Mouse (Mus musculus): ENCODE results near the gene Sqor.

The Sqor gene

DNA sequence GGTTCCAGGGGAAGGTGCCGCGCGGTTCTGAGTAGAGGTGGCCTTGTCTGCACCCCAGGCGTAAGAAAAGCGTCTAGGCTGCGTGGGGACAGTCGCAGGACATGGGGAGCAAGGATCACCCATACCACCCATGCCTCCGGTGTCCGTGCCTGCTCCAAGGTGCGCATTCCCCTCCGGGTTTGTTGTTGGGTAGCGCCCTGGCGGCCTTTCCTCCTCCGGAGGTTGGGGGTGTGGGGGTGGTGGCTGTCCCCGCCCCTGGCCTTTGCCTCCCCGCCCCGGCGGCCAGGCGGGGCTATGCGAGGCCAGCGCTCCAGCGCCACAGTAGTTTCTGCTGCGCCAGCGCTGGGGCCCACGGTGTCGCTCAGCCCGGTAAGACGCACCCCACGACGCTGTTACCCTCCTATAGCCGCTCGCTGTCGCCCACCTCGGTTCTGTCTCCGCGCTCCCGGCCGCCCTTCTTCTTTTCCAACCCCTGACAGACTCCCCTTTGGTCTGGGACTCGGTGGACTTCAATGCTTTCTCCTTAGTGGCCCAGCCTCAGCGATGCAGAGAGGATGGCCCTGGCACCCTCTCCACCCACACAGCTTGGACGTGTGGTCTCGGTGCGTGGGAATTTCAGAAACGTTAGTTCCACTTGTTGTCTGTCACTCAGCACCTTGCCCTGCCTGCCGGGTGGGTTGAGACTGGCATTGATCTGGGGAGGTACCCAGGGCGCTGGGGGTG, at the start of gene Sqor:
TSS of gene Sqor (plus strand) at position 167 of the 723 bp plus-strand sequence.
- DNase-seq (ENCODE audit: low read depth): peak; percentile 71

GRCm38 (mm10) chr2:122716301-122716842, 48.7 kb upstream of the Sqor start:
- DNase-seq (ENCODE audit: low read depth): no peak

- no peak for DNase-seq (ENCODE audit: low read depth)
These were observed 45.8 kb upstream of the Sqor start for GRCm38 (mm10) chr2:122719232-122719631.

DNA sequence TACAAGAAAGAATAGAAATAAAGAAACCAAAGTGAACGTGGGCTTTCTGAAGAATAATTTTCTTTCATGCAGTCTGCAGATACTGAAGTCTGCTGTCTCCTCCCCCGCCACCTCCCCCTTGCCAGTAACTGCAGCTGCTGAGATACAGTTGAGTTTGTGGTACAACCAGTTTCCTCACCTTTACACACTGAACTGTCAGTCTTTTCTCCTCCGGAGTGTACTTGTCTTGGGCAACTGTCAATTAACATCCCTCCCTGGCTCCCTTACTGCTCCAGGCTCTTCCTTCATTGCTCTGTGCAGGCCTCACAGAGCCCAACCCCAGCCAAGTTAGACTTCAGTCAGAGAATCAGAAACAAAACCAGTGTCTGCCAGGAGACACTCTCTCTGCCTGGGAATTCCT, 44.5 kb upstream of the Sqor start:
- DNase-seq (ENCODE audit: low read depth): no peak

GRCm38 (mm10) chr2:122725604-122726003, 39.4 kb upstream of the Sqor start:
- peak; percentile 77 for DNase-seq (ENCODE audit: low read depth)

DNA sequence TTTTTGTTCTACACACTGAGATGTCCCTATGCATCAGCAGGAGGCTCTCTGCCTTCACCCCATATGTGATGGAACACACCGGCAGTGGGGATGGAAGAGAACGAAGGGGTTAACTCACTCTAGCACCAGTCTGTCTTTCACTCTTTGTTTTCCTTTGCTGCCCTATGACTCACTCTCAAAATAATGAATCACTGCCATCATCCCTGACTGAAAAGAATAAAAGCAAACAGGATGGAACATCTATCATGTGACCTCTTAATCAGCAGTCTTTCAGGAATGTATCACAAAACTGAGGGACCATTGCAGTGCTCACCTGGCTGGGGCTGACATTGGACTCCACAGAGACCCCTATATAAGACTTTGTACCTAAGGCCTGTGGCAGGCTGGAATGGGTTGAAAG, 33.6 kb upstream of the Sqor start:
- DNase-seq (ENCODE audit: low read depth): no peak

DNA sequence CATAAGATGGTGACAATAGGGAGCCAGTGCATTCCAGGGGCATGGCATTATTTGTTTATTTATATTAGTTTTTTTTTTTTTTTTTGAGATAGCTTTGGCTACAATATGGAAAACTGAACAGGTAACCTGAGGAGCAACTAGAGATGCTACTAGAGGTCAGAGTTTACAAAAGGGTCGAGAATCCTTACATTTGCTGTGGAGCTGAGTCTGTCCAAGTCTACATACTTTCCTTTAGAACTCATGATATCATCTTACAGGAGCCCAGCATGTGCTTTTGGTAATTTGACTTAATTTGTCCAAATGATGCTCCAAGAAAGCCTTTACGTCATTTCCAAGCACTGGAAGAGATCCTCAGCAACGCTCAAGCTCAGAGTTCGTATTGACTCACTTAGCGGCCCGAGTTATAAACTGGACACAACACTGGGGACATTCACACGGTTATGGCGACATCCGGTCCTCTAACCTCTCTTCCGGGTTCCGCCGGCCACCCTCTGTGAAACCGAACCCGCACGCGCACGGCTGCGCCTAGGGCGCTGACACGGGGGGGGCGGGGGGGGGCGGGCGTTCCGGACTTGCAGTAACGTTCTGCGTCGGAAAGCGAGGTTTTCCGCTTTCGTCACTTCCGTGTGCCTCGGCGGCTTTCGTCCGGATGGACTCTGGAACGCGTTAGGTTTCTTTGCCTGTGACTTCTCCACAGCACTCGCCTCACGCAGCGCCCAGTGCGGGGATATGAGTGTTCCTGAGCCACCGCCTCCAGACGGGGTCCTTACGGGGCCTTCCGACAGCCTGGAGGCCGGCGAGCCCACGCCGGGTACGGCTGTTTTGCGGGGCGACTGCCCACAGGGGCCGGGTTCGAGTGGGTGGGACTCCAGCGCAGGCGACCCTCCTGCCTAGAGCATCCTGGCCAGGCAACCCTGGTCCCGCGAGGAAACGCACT, 26.9 kb upstream of the Sqor start, which contains the start of gene Bloc1s6:
TSS of gene Bloc1s6 (plus strand) at position 610 of the 937 bp plus-strand sequence.
- peak; percentile 97 for DNase-seq (ENCODE audit: low read depth)

GRCm38 (mm10) chr2:122739023-122739422, 26.0 kb upstream of the Sqor start:
- no peak for DNase-seq (ENCODE audit: low read depth)

- no peak for DNase-seq (ENCODE audit: low read depth)
These were observed 18.6 kb upstream of the Sqor start for GRCm38 (mm10) chr2:122746461-122746860.

DNA sequence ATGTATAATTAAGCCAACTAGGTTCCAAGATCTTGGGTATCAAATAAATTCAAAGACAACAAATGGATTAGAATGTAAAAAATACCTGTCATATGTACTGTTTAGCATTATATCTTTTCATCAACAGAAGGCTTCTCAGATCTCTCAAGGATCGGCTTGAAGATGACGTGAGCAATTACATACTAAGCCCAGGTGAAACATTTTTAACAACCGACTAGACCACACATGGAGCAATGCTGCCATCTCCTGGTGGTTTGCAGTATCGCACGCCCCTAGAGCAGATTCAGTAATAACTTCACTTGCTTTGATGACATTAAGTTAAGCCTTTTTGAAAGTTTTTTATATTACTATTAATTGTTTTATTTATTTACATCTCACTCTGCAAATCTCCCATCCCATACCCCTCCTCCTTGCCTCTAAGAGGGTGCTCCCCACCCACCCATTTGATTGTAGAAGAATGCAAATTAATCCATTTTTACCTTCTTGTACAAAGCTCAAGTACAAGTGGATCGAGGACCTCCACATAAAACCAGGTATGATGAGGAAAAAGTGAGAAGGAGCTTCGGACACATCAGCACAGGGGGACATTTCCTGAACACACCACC, 11.2 kb upstream of the Sqor start:
- DNase-seq (ENCODE audit: low read depth): peak; percentile 89

DNA sequence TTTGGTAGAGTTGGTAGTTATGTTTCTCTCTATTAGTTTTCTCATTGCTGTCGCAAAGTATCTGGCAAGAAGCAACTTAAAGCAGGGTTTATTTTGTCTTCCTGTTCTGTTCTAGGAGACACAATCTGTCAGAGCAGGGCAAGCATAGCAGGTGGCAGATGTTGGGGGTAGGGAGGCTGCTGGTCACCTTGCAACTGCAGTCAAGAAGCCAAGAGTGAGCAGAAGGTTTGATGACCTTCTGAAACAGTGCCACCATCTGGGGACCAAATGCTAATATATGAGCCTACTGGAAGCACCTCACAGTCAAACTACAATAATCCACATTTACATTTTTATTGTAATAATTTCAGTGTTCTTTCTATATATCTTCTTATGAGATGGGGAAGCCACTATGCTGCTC, 5.2 kb upstream of the Sqor start:
- DNase-seq (ENCODE audit: low read depth): no peak

- DNase-seq (ENCODE audit: low read depth): no peak
These were observed 2.0 kb upstream of the Sqor start for GRCm38 (mm10) chr2:122762991-122763390.

DNA sequence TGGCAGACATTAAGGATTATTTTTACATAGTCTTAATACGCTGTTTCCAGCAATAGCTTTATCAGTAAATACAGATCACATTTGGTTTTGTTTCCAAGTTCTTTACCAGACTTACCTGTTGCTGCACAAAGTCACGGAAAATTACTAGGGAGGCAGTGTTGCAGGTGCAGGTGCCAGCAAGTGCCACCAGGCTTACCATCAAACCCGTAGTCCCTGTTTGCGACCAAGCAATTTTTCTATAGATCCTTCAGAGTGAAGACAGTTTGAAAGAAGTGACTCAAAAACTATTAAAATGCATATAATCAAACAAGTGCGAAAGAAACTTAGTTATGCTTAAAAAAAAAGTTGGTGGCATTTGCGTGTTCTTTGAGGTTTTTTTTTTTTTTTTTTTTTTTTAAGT, 511 bp upstream of the Sqor start:
- peak; percentile 36 for DNase-seq (ENCODE audit: low read depth)

DNA sequence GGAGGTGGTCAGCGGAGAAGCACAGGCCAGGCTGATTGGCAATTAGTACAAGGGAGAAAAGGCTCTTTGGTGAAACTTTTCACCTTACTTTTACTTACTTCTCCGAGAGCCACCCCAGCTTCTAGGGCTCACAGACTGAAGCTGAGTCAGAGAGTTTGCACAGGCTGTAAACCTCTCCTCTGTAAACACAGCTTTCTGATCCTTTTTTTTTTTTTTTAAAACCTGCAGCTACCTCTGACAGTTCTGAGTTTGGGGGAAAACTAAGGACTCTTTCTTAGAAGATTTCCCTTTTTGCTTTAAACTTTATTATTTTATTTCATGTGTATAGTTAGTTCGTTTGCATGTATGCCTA, 733 bp downstream of the Sqor start:
- no peak for DNase-seq (ENCODE audit: low read depth)

DNA sequence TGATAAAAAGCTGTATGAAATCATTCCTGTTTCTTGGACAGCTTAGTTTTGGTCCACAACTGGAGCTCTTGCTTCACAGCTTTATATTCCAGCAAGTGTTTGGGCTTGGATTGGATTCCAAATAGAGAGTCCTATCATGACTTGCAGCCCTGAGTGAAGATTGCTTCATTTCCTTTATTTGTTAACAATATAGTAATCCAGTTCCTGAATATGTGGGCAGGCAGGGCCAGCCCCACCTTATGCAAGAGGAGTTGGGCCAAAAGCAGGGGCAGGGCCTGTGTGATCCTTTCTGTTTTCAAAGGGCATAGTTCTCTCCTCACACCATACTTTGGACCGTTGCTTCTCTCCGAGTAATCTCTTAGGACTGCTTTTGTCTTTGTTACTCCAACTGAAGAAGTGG, 6.0 kb downstream of the Sqor start:
- DNase-seq (ENCODE audit: low read depth): no peak

GRCm38 (mm10) chr2:122772899-122773298, 7.9 kb downstream of the Sqor start:
- DNase-seq (ENCODE audit: low read depth): no peak

DNA sequence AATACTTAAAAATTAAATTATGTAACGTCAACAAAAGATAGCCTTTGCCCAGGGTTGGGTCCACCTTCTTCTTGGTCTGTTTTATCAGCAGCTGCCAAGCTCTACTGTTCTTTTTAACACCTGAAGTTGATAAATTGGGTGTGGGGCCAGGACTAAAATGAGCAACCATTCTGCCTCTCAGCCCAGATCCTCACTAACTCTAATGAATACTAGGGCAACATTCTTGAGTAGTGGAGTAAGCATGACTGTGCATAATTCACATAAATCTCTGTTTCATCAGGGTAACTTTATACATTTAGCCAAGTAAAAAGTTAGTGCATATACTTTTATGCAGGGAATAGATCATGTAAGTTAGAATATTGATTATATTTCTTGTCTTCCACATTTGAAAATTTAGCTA, 10.5 kb downstream of the Sqor start:
- DNase-seq (ENCODE audit: low read depth): no peak

DNA sequence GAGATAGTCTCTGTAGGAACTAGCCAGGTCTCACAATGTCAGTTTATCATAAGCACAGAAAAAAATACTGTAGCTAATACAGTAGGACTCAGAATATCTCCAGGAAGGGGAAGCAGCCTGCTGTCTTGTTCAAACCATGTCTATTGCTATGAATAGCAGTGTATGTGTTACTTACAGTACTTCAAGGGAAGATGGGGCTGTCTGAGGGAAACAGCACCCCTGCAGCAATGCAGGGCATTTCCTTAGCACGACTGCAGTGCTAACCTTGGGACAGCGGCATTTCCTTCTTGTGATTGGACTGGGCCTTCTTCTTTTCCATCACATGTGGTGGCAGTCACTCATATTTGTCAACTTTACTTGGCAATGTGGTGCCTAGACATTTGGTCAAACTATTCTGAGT, 11.8 kb downstream of the Sqor start:
- DNase-seq (ENCODE audit: low read depth): no peak

GRCm38 (mm10) chr2:122779967-122780366, 14.9 kb downstream of the Sqor start:
- DNase-seq (ENCODE audit: low read depth): no peak

- DNase-seq (ENCODE audit: low read depth): no peak
These were observed 15.4 kb downstream of the Sqor start for GRCm38 (mm10) chr2:122780447-122780846.

GRCm38 (mm10) chr2:122781590-122782356, 16.7 kb downstream of the Sqor start:
- DNase-seq (ENCODE audit: low read depth): no peak

DNA sequence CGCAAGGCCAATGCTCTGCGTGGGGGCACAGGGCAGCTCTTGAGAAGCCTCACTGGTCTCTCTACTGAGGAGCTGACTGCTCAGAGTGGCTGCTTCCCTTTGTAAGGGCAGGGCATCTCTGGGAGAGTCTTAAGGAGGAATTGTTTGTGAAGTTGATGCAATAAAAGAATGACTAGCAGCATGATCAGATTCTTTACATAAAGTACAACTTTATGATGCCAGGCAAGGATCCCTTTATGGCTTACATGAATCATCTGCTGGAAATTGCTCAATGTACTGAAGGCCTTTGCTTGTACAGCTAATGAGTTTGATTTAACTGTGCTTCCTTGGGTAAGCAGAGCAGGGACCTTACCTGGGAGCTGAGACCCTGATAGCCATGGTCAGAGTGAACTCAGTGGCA, 18.7 kb downstream of the Sqor start:
- DNase-seq (ENCODE audit: low read depth): no peak
